Mouse (Mus musculus) lung, adult 2 months (tissue): ENCODE results near the gene Lct.

Experiments
- CTCF ChIP-seq: fragments of 200-500 bp; IDR thresholded peaks from 2 replicates; pipeline ENCODE4 v1.5.1; 2011; ENCODE audit warnings: mild to moderate bottlenecking, low read length, control low read depth; ENCODE audit not compliant: insufficient read depth
- POLR2A ChIP-seq: fragments of 200-500 bp; IDR thresholded peaks from 2 replicates; pipeline ENCODE4 v1.6.1; 2011; ENCODE audit warnings: low read depth, mild to moderate bottlenecking, control low read depth, low read length, borderline replicate concordance; ENCODE audit errors: extremely low read depth

GRCm38 (mm10) chr1:128281753-128282152 lies 46.4 kb downstream of the Lct start:
- TF ChIP-seq POLR2A: no peak
- TF ChIP-seq CTCF: no peak
